ENCODE assay signal across 8 mouse cellular contexts in genomic region chr3:88148776-88149509, GRCm38 (mm10). TPM values are rescaled to one million over a fixed set of nuclear protein-coding genes. Genes with fewer than 3 reads are reported as not detected.
A peak's percentile ranks its signal among the peaks of the same experiment; 100 is the strongest.
DNase-seq lines count a peak whose midpoint lies in the region; ATAC-seq and TF ChIP-seq lines count a peak whose summit lies in the region.

No protein-coding gene starts in this region.

- peak; percentile 36 for DNase-seq in lung, adult 2 months
- no peak for DNase-seq in lung, postnatal 14 days
- peak; percentile 62 for DNase-seq in brain, embryonic 14.5 days (ENCODE audit: low read depth)
- peak; percentile 61 for DNase-seq in lung, postnatal 0 days (ENCODE audit: low spot score)
- no peak for DNase-seq in stomach, postnatal 0 days (ENCODE audit: low spot score)
- no peak for DNase-seq in layer of hippocampus, postnatal 36 days

- 37% methylated on average over 4 of the region's 4 CpGs for WGBS in lung, adult 2 months
- 51% methylated on average over 4 of the region's 4 CpGs for WGBS in intestine, embryonic 16.5 days
- WGBS in lung, postnatal 0 days = 38% methylated on average over 4 of the region's 4 CpGs
- WGBS in stomach, postnatal 0 days = 46% methylated on average over 4 of the region's 4 CpGs

- H3K4me3 ChIP-seq in lung, adult 2 months (replicated peaks; ENCODE audit: extremely low read depth, low read depth, low read length) = no peak overlapping the region
- no peak overlapping the region for H3K4me3 ChIP-seq in intestine, embryonic 16.5 days (ENCODE audit: low read length)
- no peak overlapping the region for H3K4me3 ChIP-seq in lung, postnatal 0 days (ENCODE audit: low read depth, low read length)
- H3K4me3 ChIP-seq in stomach, postnatal 0 days (ENCODE audit: low read depth, low read length) = no peak overlapping the region

- peak overlapping the region; percentile 60; the same call in 1 of the 2 replicates for H3K9ac ChIP-seq in intestine, embryonic 16.5 days (ENCODE audit: low read depth, low read length)
- no peak overlapping the region for H3K9ac ChIP-seq in lung, postnatal 0 days (replicated peaks; ENCODE audit: low read depth)
- H3K9ac ChIP-seq in stomach, postnatal 0 days (ENCODE audit: low read length) = peak overlapping the region; percentile 51

- H3K36me3 ChIP-seq in intestine, embryonic 16.5 days (ENCODE audit: control insufficient read depth, insufficient read depth, low read length) = no peaks in the 10 kb centered on the region; the same call in 1 of the 2 replicates
- no peaks in the 10 kb centered on the region for H3K36me3 ChIP-seq in lung, postnatal 0 days (ENCODE audit: insufficient read depth, low read length)
- no peaks in the 10 kb centered on the region for H3K36me3 ChIP-seq in stomach, postnatal 0 days (ENCODE audit: control insufficient read depth, insufficient read depth, low read length)

- peaks cover 72% of the 10 kb centered on the region for H3K4me1 ChIP-seq in lung, adult 2 months (ENCODE audit: control insufficient read depth, insufficient read depth, low read length)
- peaks cover 74% of the 10 kb centered on the region for H3K4me1 ChIP-seq in intestine, embryonic 16.5 days (ENCODE audit: control insufficient read depth, insufficient read depth, low read length)
- H3K4me1 ChIP-seq in lung, postnatal 0 days (ENCODE audit: insufficient read depth, low read depth, low read length) = peaks cover 52% of the 10 kb centered on the region
- H3K4me1 ChIP-seq in stomach, postnatal 0 days (replicated peaks; ENCODE audit: control insufficient read depth, insufficient read depth) = peaks cover 43% of the 10 kb centered on the region

- TF ChIP-seq EP300 in lung, postnatal 0 days (IDR thresholded peaks at IDR 0.05) = no peak
- no peak for TF ChIP-seq EP300 in stomach, postnatal 0 days (optimal IDR thresholded peaks at IDR 0.05)

- no peaks in the 10 kb centered on the region for H3K9me3 ChIP-seq in intestine, embryonic 16.5 days (ENCODE audit: control insufficient read depth, low read length)
- no peaks in the 10 kb centered on the region for H3K9me3 ChIP-seq in lung, postnatal 0 days (ENCODE audit: low read length)
- no peaks in the 10 kb centered on the region for H3K9me3 ChIP-seq in stomach, postnatal 0 days (ENCODE audit: control insufficient read depth, low read length)

- no peaks in the 10 kb centered on the region for H3K27me3 ChIP-seq in intestine, embryonic 16.5 days (replicated peaks; ENCODE audit: control insufficient read depth, insufficient read depth, low read length)
- no peaks in the 10 kb centered on the region for H3K27me3 ChIP-seq in lung, postnatal 0 days (replicated peaks; ENCODE audit: insufficient read depth, low read length)
- H3K27me3 ChIP-seq in stomach, postnatal 0 days (ENCODE audit: control insufficient read depth, insufficient read depth, low read length) = no peaks in the 10 kb centered on the region

- H3K4me2 ChIP-seq in intestine, embryonic 16.5 days (ENCODE audit: low read depth, low read length) = peak overlapping the region; percentile 2; the same call in 1 of the 2 replicates
- no peak overlapping the region for H3K4me2 ChIP-seq in lung, postnatal 0 days (replicated peaks; ENCODE audit: low read depth, low read length)
- H3K4me2 ChIP-seq in stomach, postnatal 0 days (replicated peaks; ENCODE audit: low read depth) = peak overlapping the region; percentile 37; the same call in 1 of the 2 replicates

- no peak for TF ChIP-seq POLR2A in lung, adult 2 months (IDR thresholded peaks at IDR 0.05; ENCODE audit: borderline replicate concordance, extremely low read depth, low read depth, low read length)
- TF ChIP-seq POLR2A in brain, embryonic 14.5 days (IDR thresholded peaks at IDR 0.05; ENCODE audit: borderline replicate concordance, extremely low read depth, insufficient read depth, insufficient read length, poor library complexity, severe bottlenecking) = no peak

- peak overlapping the region; percentile 45 for H3K27ac ChIP-seq in intestine, embryonic 16.5 days (ENCODE audit: low read length)
- H3K27ac ChIP-seq in lung, postnatal 0 days (ENCODE audit: low read length) = peak overlapping the region; percentile 72; the same call in 1 of the 2 replicates
- peak overlapping the region; percentile 70 for H3K27ac ChIP-seq in stomach, postnatal 0 days (replicated peaks)

- peak; percentile 25 for ATAC-seq in granulocyte monocyte progenitor cell, adult 5-6 weeks (replicated peaks; ENCODE audit: poor library complexity, severe bottlenecking)
- ATAC-seq in intestine, embryonic 16.5 days = 0 out of 2 replicates have a peak, but pooled peaks have one; percentile 17
- ATAC-seq in lung, postnatal 0 days = peak; percentile 31; the same call in 1 of the 2 replicates
- peak; percentile 8; the same call in 1 of the 2 replicates for ATAC-seq in stomach, postnatal 0 days (ENCODE audit: low FRiP score, low TSS enrichment)

- no peak for TF ChIP-seq CTCF in lung, adult 2 months (IDR thresholded peaks at IDR 0.05; ENCODE audit: insufficient read depth, low read length)
- TF ChIP-seq CTCF in brain, embryonic 14.5 days (IDR thresholded peaks at IDR 0.05; ENCODE audit: borderline replicate concordance, extremely low read depth, insufficient read depth, insufficient read length) = no peak
- no peak for TF ChIP-seq CTCF in lung, postnatal 0 days (IDR thresholded peaks at IDR 0.05)
- no peak for TF ChIP-seq CTCF in stomach, postnatal 0 days (IDR thresholded peaks at IDR 0.05; ENCODE audit: low read depth)

RNA-seq across cellular contexts. Expression of gene Mef2d, which starts 6.8 kb away (rescaled TPM):
- polyA plus RNA-seq in lung, adult 2 months (2012; rRNA removed) = 87.0 and 94.3 TPM in 2 replicates
- polyA plus RNA-seq in brain, embryonic 14.5 days (2012; rRNA removed) = 46.2 and 54.8 TPM in 2 replicates
- total RNA-seq in granulocyte monocyte progenitor cell, adult 5-6 weeks (2014; fragmentation: Nextera tagmentation) = 119 and 132 TPM in 2 replicates
- total RNA-seq in granulocyte monocyte progenitor cell, adult 5-6 weeks (2017) = 42.4 and 52.4 TPM in 2 replicates
- polyA plus RNA-seq in intestine, embryonic 16.5 days (2015; fragmentation: Nextera tagmentation; extraction: Ambion mirVana) = 13.7 and 23.2 TPM in 2 replicates
- 14.4 and 15.4 TPM in 2 replicates for polyA plus RNA-seq in lung, postnatal 0 days (2015; fragmentation: Nextera tagmentation; extraction: Ambion mirVana)
- 10.6 and 13.0 TPM in 2 replicates for polyA plus RNA-seq in stomach, postnatal 0 days (2015; fragmentation: Nextera tagmentation; extraction: Ambion mirVana)
- 100 to 1,000 TPM; 191 to 207 TPM for total RNA-seq in layer of hippocampus, postnatal 36 days (2021)

Comparison
In these comparisons a context has a peak if more than half of its experiments do, and no peak if none do; other contexts are left out.
1. DNase-seq: peak in lung, adult 2 months (single experiment), brain, embryonic 14.5 days (single experiment) and lung, postnatal 0 days (single experiment); none in lung, postnatal 14 days (single experiment), stomach, postnatal 0 days (single experiment) and layer of hippocampus, postnatal 36 days (0 of 2).
2. Peak in every context shown above with its lines, with median percentiles within 50 percentile points of each other: ATAC-seq and H3K27ac ChIP-seq.